Mouse (Mus musculus) CH12.LX (cell line): ENCODE results near the gene Dpp4. TPM values are rescaled to one million over a fixed set of nuclear protein-coding genes. Genes with fewer than 3 reads are reported as not detected.

Experiments
- DNase-seq: peaks from one replicate; pipeline ENCODE4 v3.0.0-alpha.2; 2013; ENCODE audit errors: extremely low read depth
- H3K27ac ChIP-seq: 2 replicates; pipeline ENCODE4 v1.5.1; 2012; ENCODE audit warnings: low read depth, mild to moderate bottlenecking, control low read depth, moderate library complexity; ENCODE audit not compliant: insufficient read depth
- H3K27me3 ChIP-seq: replicated peaks from 2 replicates; pipeline ENCODE3; 2012; ENCODE audit warnings: inconsistent platforms
- H3K36me3 ChIP-seq, 2 experiments: replicated peaks in 1 of 2; 2 replicates each; pipeline versions ENCODE3 to v1.6.1; 2012; ENCODE audit warnings: inconsistent platforms in 1 of 2, low read length in 1 of 2, mild to moderate bottlenecking in 1 of 2, mixed read lengths in 1 of 2, moderate library complexity in 1 of 2; ENCODE audit not compliant: control insufficient read depth in 1 of 2, insufficient read depth in 1 of 2
- H3K4me1 ChIP-seq, 2 experiments: 2 replicates each; pipeline ENCODE4 v1.6.1; 2012; ENCODE audit warnings: inconsistent platforms in 1 of 2, moderate library complexity in 1 of 2; ENCODE audit not compliant: insufficient read depth in 2 of 2, control insufficient read depth in 1 of 2
- H3K4me2 ChIP-seq: 2 replicates; pipeline ENCODE4 v1.6.1; 2012; ENCODE audit warnings: low read depth, mild to moderate bottlenecking, control low read depth; ENCODE audit not compliant: poor library complexity, insufficient read depth, severe bottlenecking
- H3K4me3 ChIP-seq, 3 experiments: fragments of 150-350 bp in 1 of 3; sonication (generic) in 1 of 3; replicated peaks in 1 of 3; 2 replicates each; pipeline versions ENCODE3 to v1.5.1; 2011 to 2012; ENCODE audit warnings: low read depth in 2 of 3, low read length in 2 of 3, mild to moderate bottlenecking in 2 of 3, moderate library complexity in 2 of 3, control low read depth in 1 of 3, improper control_type of control experiment in 1 of 3, inconsistent platforms in 1 of 3, mixed read lengths in 1 of 3; ENCODE audit not compliant: poor library complexity in 1 of 3
- H3K79me2 ChIP-seq: replicated peaks from 2 replicates; pipeline ENCODE4 v1.6.1; 2012; ENCODE audit warnings: mild to moderate bottlenecking, moderate library complexity; ENCODE audit not compliant: control insufficient read depth, poor library complexity, insufficient read depth, severe bottlenecking; ENCODE audit errors: extremely low read depth
- H3K9ac ChIP-seq: 2 replicates; pipeline ENCODE4 v1.6.1; 2012; ENCODE audit warnings: low read depth, mild to moderate bottlenecking, control low read depth, moderate library complexity; ENCODE audit not compliant: insufficient read depth
- H3K9me3 ChIP-seq: replicated peaks from 2 replicates; pipeline ENCODE3; 2012; ENCODE audit warnings: low read length, inconsistent platforms, mixed read lengths
- CHD2 ChIP-seq: IDR thresholded peaks from 2 replicates; pipeline ENCODE4 v1.6.1; 2011; ENCODE audit warnings: low read length, improper control_type of control experiment
- E2F4 ChIP-seq: IDR thresholded peaks from 2 replicates; pipeline ENCODE4 v1.6.1; 2011; ENCODE audit warnings: low read depth, low read length, improper control_type of control experiment; ENCODE audit not compliant: insufficient replicate concordance
- ELF1 ChIP-seq: IDR thresholded peaks from 2 replicates; pipeline ENCODE4 v1.6.1; 2014; ENCODE audit warnings: low read depth, mild to moderate bottlenecking, inconsistent platforms, low read length, improper control_type of control experiment
- EP300 ChIP-seq: IDR thresholded peaks from 2 replicates; pipeline ENCODE4 v1.6.1; 2011; ENCODE audit warnings: low read length, improper control_type of control experiment
- ETS1 ChIP-seq: conservative IDR thresholded peaks from 2 replicates; pipeline ENCODE4 v1.6.1; 2012; ENCODE audit warnings: low read depth, mild to moderate bottlenecking, inconsistent platforms, low read length, improper control_type of control experiment, moderate library complexity
- GABPA ChIP-seq: IDR thresholded peaks from 2 replicates; pipeline ENCODE4 v1.6.1; 2012; ENCODE audit warnings: low read depth, low read length, improper control_type of control experiment, inconsistent platforms; ENCODE audit not compliant: insufficient replicate concordance
- IRF4 ChIP-seq: IDR thresholded peaks from 2 replicates; pipeline ENCODE4 v1.6.1; 2014; ENCODE audit warnings: low read depth, mild to moderate bottlenecking, inconsistent platforms, low read length, improper control_type of control experiment
- JUND ChIP-seq: conservative IDR thresholded peaks from 2 replicates; pipeline ENCODE4 v1.6.1; 2011; ENCODE audit warnings: low read depth, low read length, improper control_type of control experiment
- MAFK ChIP-seq: IDR thresholded peaks from 2 replicates; pipeline ENCODE4 v1.6.1; 2011; ENCODE audit warnings: low read length, improper control_type of control experiment; ENCODE audit not compliant: insufficient replicate concordance
- MAZ ChIP-seq: IDR thresholded peaks from 2 replicates; pipeline ENCODE4 v1.6.1; 2012; ENCODE audit warnings: low read depth, mild to moderate bottlenecking, inconsistent platforms, low read length, improper control_type of control experiment, moderate library complexity
- MXI1 ChIP-seq: IDR thresholded peaks from 2 replicates; pipeline ENCODE4 v1.6.1; 2011; ENCODE audit warnings: mild to moderate bottlenecking, low read depth, low read length, improper control_type of control experiment
- MYC ChIP-seq: IDR thresholded peaks from 2 replicates; pipeline ENCODE4 v1.6.1; 2011; ENCODE audit warnings: low read depth, mild to moderate bottlenecking, improper control_type of control experiment, low read length
- NELFE ChIP-seq: IDR thresholded peaks from 2 replicates; pipeline ENCODE4 v1.6.1; 2011; ENCODE audit warnings: low read depth, low read length, improper control_type of control experiment
- RAD21 ChIP-seq: IDR thresholded peaks from 2 replicates; pipeline ENCODE4 v1.6.1; 2011; ENCODE audit warnings: low read depth, mild to moderate bottlenecking, low read length, improper control_type of control experiment, moderate library complexity
- SIN3A ChIP-seq: IDR thresholded peaks from 2 replicates; pipeline ENCODE4 v1.6.1; 2012; ENCODE audit warnings: low read length, improper control_type of control experiment, inconsistent platforms
- TBP ChIP-seq: conservative IDR thresholded peaks from 2 replicates; pipeline ENCODE4 v1.6.1; 2011; ENCODE audit warnings: low read depth, low read length, improper control_type of control experiment
- ZKSCAN1 ChIP-seq: IDR thresholded peaks from 2 replicates; pipeline ENCODE4 v1.6.1; 2012; ENCODE audit warnings: low read depth, inconsistent platforms, low read length, improper control_type of control experiment, borderline replicate concordance
- ZMIZ1 ChIP-seq: IDR thresholded peaks from 2 replicates; pipeline ENCODE4 v1.6.1; 2012; ENCODE audit warnings: low read depth, mild to moderate bottlenecking, inconsistent platforms, low read length, improper control_type of control experiment
- ZNF384 ChIP-seq: IDR thresholded peaks from 2 replicates; pipeline ENCODE4 v1.6.1; 2012; ENCODE audit warnings: low read depth, low read length, improper control_type of control experiment, inconsistent platforms
- dilution Hi-C: fragments of 300-500 bp; cut with MboI; formaldehyde crosslinking; loops from 2 replicates; pipeline ENCODE4 v1.14.3; 2020; ENCODE audit warnings: low sequenced_read_pairs; ENCODE audit not compliant: extremely low pct_unique_long_range_greater_than_20kb, extremely low pct_ligation_motif_present
- in situ Hi-C: fragments of 300-500 bp; cut with MboI; formaldehyde crosslinking; loops from 3 replicates; pipeline ENCODE4 v1.14.3; 2019; ENCODE audit warnings: low sequenced_read_pairs, low pct_ligation_motif_present, low pct_unique_long_range_greater_than_20kb, mixed read lengths
- polyA plus RNA-seq: library from polyadenylated mRNA; unstranded; fragments of >175 nt; gene quantifications from 2 replicates; pipeline ENCODE4 v1.2.1, GENCODE M21; 2012; ENCODE audit warnings: low read depth; ENCODE audit not compliant: insufficient read length
- total RNA-seq, 2 experiments: library from RNA; depleted of rRNA; stranded (reverse); fragments of 300-350 nt in 1 of 2; fragments of >200 nt in 1 of 2; gene quantifications; 2 replicates each; pipeline ENCODE4 v1.2.3; 2012 to 2014

Dpp4 gene
- total RNA-seq (2012; rRNA removed) (2.4 and 3.6 TPM in 2 replicates), total RNA-seq (2014; rRNA removed) (0.04 and 0.08 TPM in 2 replicates), polyA plus RNA-seq (0.29 and 0.61 TPM in 2 replicates)

- Histone ChIP-seq H3K27me3 (no peaks in the 10 kb centered on the region), H3K4me2 (peak within 1 kb of the TSS; percentile 11), H3K9me3 (no peaks in the 10 kb centered on the region), H3K4me1 (peaks cover 7 to 10% of the 10 kb centered on the region in 2 experiments; a peak in 3 of 4 replicates), H3K79me2 (no peaks in the 10 kb centered on the region), H3K9ac (peak within 1 kb of the TSS; percentile 14), H3K4me3 (peak within 1 kb of the TSS in 2 of 3 experiments; percentile 6 to 55), H3K36me3 (no peaks in the 10 kb centered on the region), H3K27ac (no peak within 1 kb of the TSS)
- DNase-seq: no peak
- dilution Hi-C loops: no loop called here
- in situ Hi-C loops: no loop called here
- TF ChIP-seq GABPA (no peak), NELFE (no peak), MAZ (no peak), ZNF384 (no peak), MYC (no peak), ZKSCAN1 (no peak), ELF1 (no peak), ZMIZ1 (no peak), SIN3A (no peak), CHD2 (no peak), JUND (no peak), MXI1 (no peak), MAFK (no peak), ETS1 (no peak), IRF4 (no peak), E2F4 (no peak), RAD21 (no peak), TBP (no peak), EP300 (no peak)
These were observed at the start of gene Dpp4 for GRCm38 (mm10) chr2:62412081-62412821. Gene Dpp4, minus strand, starts transcription at chr2:62412231.
